Mouse (Mus musculus) limb, embryonic 13.5 days (tissue): ENCODE measurements around the gene Rmnd5a. TPM values are rescaled to one million over a fixed set of nuclear protein-coding genes. Genes with fewer than 3 reads are reported as not detected.

Experiments
- ATAC-seq: fragments of 200-750 bp; cut with Nextera tagmentation; 2 replicates; pipeline ENCODE4 v1.8.0; 2017; ENCODE audit warnings: low read depth, moderate number of reproducible peaks, moderate TSS enrichment; ENCODE audit not compliant: low FRiP score
- H3K27ac ChIP-seq: fragments of 300-500 bp; sonication (generic); 2 replicates; pipeline ENCODE4 v1.5.1; 2015; ENCODE audit warnings: inconsistent platforms, mild to moderate bottlenecking, moderate library complexity
- H3K27me3 ChIP-seq: fragments of 300-500 bp; sonication (generic); 2 replicates; pipeline ENCODE4 v1.6.1; 2015; ENCODE audit warnings: mild to moderate bottlenecking, inconsistent platforms
- H3K36me3 ChIP-seq: fragments of 300-500 bp; sonication (generic); 2 replicates; pipeline ENCODE4 v1.6.1; 2015; ENCODE audit warnings: inconsistent platforms, mild to moderate bottlenecking, moderate library complexity
- H3K4me1 ChIP-seq: fragments of 300-500 bp; sonication (generic); 2 replicates; pipeline ENCODE4 v1.6.1; 2015; ENCODE audit warnings: inconsistent platforms
- H3K4me2 ChIP-seq: fragments of 300-500 bp; sonication (generic); replicated peaks from 2 replicates; pipeline ENCODE4 v1.6.1; 2015; ENCODE audit warnings: inconsistent platforms, mild to moderate bottlenecking, moderate library complexity
- H3K4me3 ChIP-seq: fragments of 300-500 bp; sonication (generic); 2 replicates; pipeline ENCODE4 v1.5.1; 2015; ENCODE audit warnings: moderate library complexity, mild to moderate bottlenecking, inconsistent platforms
- H3K9ac ChIP-seq: fragments of 300-500 bp; sonication (generic); 2 replicates; pipeline ENCODE4 v1.6.1; 2015; ENCODE audit warnings: mild to moderate bottlenecking, inconsistent platforms
- H3K9me3 ChIP-seq: fragments of 300-500 bp; sonication (generic); 2 replicates; pipeline ENCODE4 v1.6.1; 2016; ENCODE audit warnings: inconsistent platforms
- WGBS: fragments of 180-500 bp; shearing (Covaris S2); methylation state at CpG from one replicate; pipeline ENCODE4 v1.1.7; 2015; 5-methylcytosine and 5-hydroxymethylcytosine counted together
- polyA plus RNA-seq: library from polyadenylated mRNA; unstranded; fragments of >200 nt; fragmentation: Nextera tagmentation; extraction: Ambion mirVana; gene quantifications from 2 replicates; pipeline ENCODE4 v1.2.1, GENCODE M21; 2015

Rmnd5a gene
- polyA plus RNA-seq, 1 experiment from 2014 or later, result 12.5 TPM

DNA sequence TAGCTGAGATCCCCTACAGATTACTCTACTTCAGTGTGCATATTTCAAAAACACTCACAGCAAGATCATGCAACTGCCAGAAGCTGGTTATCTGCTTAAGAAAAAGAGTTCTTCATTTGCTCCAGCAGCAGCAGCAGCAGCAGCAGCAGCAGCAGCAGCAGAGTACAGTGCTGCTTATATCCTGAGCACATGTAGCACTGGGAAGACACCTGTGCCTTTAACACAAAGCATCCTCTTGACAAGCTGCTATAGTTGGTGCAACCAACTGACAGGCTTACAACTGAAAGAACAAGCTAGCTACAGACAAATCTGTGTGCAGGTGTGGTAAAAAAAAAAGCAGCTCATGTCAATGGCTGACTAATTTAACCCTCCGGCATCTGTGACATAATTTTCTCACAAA is 44.4 kb downstream of the Rmnd5a start:
- Histone ChIP-seq H3K9ac (no peak overlapping the region), H3K4me2 (no peak overlapping the region), H3K9me3 (no peaks in the 10 kb centered on the region), H3K4me1 (no peaks in the 10 kb centered on the region), H3K27me3 (no peaks in the 10 kb centered on the region), H3K27ac (no peak overlapping the region), H3K4me3 (no peak overlapping the region), H3K36me3 (peaks cover 48% of the 10 kb centered on the region)
- ATAC-seq, result no peak
- 86% methylated on average over 1 of the region's 1 CpGs for WGBS

DNA sequence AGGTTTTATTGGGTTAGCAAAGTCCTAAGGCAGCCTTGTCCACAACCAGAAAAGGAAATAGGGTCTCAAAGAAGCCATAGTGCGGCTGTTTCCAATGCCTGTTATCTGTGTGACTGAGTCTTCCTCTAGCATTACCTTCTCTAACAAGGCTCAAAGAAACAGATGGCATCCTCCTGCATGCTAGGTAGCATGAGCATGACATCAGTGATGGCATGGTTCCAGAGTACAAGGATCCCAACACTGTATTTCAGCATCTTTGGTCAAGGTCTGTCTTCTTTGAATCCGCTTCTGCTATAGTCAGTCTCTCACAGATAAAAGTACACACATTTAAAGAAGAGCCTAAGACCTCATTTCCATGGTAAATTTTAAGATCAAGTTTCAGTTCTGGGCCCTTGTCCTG is 49.9 kb downstream of the Rmnd5a start:
- no peak overlapping the region for H3K4me3 ChIP-seq
- no peaks in the 10 kb centered on the region for H3K9me3 ChIP-seq
- H3K27me3 ChIP-seq, result no peaks in the 10 kb centered on the region
- no peak overlapping the region for H3K4me2 ChIP-seq
- no peak for ATAC-seq
- H3K4me1 ChIP-seq, result no peaks in the 10 kb centered on the region
- WGBS, result 86% methylated on average over 2 of the region's 2 CpGs
- peaks cover 52% of the 10 kb centered on the region for H3K36me3 ChIP-seq
- no peak overlapping the region for H3K9ac ChIP-seq
- H3K27ac ChIP-seq, result no peak overlapping the region

DNA sequence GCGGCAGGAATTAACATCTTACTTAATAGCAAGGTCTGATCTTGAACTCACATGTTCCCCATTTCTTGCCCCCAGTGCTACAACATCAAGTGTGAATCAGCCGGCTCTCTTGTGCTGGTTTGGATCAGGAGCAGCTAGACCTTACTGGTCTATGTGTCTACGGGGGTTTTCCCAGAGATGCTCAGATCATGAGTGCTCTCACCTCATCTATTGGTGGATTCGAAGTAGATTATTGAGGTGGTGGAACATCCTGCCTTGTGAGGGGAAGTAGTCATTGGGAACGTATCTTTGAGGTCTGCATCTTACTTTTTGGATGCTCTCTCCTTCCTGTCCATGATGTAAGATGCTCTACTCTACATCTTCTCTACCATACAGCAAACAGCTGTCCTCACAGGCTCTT is 58.8 kb downstream of the Rmnd5a start:
- WGBS, result 89% methylated on average over 5 of the region's 5 CpGs
- no peak for ATAC-seq

DNA sequence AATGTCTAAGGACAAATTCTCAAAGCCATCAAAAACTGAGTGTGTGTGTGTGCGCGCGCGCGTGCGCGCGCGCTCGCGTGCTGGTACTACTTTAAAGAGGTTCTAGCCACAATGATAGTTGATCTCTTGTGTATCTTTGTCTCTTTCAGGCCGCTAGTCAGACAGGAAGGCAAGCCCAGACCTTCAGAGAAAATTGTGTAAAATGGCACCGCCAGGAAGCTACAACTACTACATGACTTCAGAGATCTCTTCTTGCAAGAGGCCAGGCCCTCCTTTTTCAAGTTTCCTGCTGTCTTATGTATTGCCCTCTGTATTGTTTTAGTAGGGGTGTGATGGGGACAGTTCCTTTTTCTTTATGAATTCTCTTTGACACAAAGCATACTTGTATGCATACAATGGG is 63.7 kb downstream of the Rmnd5a start:
- no peak overlapping the region for H3K27ac ChIP-seq
- 96% methylated on average over 13 of the region's 13 CpGs for WGBS
- no peaks in the 10 kb centered on the region for H3K36me3 ChIP-seq
- no peaks in the 10 kb centered on the region for H3K9me3 ChIP-seq
- no peaks in the 10 kb centered on the region for H3K27me3 ChIP-seq
- no peak overlapping the region for H3K9ac ChIP-seq
- no peak overlapping the region for H3K4me2 ChIP-seq
- no peak for ATAC-seq
- no peaks in the 10 kb centered on the region for H3K4me1 ChIP-seq
- no peak overlapping the region for H3K4me3 ChIP-seq

More for the DNA sequence above, 58.8 kb downstream of the Rmnd5a start:
- Histone ChIP-seq H3K4me1 (no peaks in the 10 kb centered on the region), H3K27me3 (no peaks in the 10 kb centered on the region), H3K4me2 (no peak overlapping the region), H3K9me3 (no peaks in the 10 kb centered on the region), H3K36me3 (no peaks in the 10 kb centered on the region), H3K27ac (no peak overlapping the region), H3K9ac (no peak overlapping the region), H3K4me3 (no peak overlapping the region)

DNA sequence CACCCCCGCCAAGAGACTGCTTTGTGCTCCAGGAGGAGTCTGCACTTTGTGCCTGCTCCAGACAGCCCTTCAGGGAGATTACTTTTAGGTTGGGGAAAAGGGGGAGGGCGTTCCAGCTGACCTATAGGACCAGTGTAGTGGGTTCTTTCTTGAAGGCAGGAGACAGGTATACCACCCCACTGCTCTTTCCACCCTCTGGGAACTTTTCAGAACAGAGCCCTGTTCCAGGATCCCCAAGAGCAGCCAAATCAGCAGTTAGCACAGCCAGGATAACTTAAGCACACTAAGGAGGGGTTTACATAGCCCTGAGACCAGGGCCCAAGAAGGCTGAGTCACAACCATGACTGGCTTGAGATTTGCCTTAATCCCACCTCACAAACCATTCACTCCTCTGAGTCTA is 65.5 kb downstream of the Rmnd5a start:
- no peak overlapping the region for H3K9ac ChIP-seq
- no peak overlapping the region for H3K4me3 ChIP-seq
- no peaks in the 10 kb centered on the region for H3K36me3 ChIP-seq
- no peak for ATAC-seq
- no peak overlapping the region for H3K4me2 ChIP-seq
- H3K9me3 ChIP-seq, result no peaks in the 10 kb centered on the region
- H3K27ac ChIP-seq, result no peak overlapping the region
- no peaks in the 10 kb centered on the region for H3K4me1 ChIP-seq
- H3K27me3 ChIP-seq, result no peaks in the 10 kb centered on the region
- WGBS, result 65% methylated on average over 2 of the region's 2 CpGs

DNA sequence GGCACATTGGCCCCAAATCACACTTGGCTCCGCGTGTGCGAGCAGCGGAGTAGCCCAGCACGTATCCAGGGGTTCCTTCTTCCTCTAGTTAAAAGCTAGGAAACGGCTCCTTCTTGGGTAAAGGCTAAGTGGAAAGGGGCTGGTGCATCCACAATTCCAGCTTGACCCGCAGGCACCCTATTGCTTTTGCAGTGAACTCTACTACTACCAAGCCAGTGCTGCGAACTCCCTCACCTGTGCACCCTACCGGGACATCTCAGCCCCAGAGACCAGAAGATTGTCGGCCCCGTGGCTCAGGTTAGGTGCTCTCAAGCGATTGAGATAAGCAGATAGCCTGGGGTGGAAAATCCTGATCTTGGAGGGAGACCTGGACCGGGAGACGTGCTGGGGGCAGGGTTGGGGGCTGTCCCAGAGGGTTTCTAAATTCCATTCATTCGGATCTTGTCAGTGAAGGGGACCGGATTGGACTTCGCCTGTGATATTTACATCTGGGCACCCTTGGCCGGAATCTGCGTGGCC is 66.1 kb downstream of the Rmnd5a start:
- Histone ChIP-seq H3K9me3 (no peaks in the 10 kb centered on the region), H3K4me1 (no peaks in the 10 kb centered on the region), H3K36me3 (no peaks in the 10 kb centered on the region), H3K27ac (no peak overlapping the region), H3K4me2 (no peak overlapping the region), H3K27me3 (no peaks in the 10 kb centered on the region), H3K9ac (no peak overlapping the region), H3K4me3 (no peak overlapping the region)
- ATAC-seq, result no peak
- 89% methylated on average over 19 of the region's 19 CpGs for WGBS

DNA sequence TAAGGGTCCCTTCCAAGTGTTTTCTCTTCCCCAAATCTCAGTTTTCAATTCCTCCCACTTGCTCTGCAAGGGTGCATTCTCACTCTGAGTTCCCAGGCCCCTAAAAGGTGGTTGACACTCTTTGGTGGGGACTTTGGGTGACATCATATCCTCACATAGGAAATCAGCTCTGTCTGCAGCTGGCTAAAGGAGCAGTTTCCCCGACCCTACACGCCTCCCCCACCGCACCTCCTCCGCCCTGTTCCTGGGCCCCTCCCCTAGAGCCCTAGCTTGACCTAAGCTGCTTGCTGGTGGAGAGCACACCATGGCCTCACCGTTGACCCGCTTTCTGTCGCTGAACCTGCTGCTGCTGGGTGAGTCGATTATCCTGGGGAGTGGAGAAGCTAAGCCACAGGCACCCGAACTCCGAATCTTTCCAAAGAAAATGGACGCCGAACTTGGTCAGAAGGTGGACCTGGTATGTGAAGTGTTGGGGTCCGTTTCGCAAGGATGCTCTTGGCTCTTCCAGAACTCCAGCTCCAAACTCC is 67.1 kb downstream of the Rmnd5a start, which contains the start of gene Cd8a:
Gene Cd8a, plus strand, starts transcription at position 179 of the 527 bp plus-strand sequence.
- H3K36me3 ChIP-seq, result no peaks in the 10 kb centered on the region
- H3K9me3 ChIP-seq, result no peaks in the 10 kb centered on the region
- no peaks in the 10 kb centered on the region for H3K27me3 ChIP-seq
- 75% methylated on average over 14 of the region's 14 CpGs for WGBS
- H3K4me3 ChIP-seq, result no peak within 1 kb of the TSS
- H3K9ac ChIP-seq, result no peak within 1 kb of the TSS
- no peaks in the 10 kb centered on the region for H3K4me1 ChIP-seq
- no peak within 1 kb of the TSS for H3K27ac ChIP-seq
- ATAC-seq, result no peak
- no peak within 1 kb of the TSS for H3K4me2 ChIP-seq

DNA sequence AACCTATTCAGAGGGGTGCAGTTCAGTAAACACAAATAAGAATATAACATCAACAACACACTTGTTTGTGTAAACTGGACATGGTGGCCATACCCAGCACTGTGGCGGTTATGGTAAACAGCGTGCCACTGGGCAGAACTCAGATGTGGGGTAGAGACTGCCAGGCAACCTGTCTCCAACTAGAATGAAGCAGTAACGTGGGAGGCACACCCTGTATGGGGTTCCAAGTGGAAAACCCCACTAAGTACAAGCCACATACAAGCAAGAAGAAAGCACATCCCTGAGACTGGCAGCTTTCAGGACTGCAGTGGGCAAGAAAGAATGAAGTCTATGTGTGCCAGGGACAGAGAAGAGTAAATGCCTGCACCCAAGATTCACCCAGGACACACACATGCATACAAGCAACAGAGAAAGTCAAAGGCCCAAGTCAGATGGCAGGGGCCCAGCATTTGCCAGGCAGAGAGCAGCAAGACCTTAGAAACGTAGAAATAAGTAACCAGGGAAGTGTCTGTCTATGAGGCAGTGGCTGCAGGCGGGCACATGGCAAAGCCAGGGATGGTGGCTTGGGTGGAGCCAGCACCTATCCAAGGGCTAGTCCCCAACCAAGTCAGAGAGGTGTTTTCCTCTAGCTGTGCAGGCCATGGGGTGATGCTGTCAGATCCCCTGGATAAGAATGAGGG is 68.3 kb downstream of the Rmnd5a start:
- whole genome bisulfite sequencing, result 86% methylated on average over 5 of the region's 5 CpGs
- Histone ChIP-seq H3K27ac (no peak overlapping the region), H3K9me3 (no peaks in the 10 kb centered on the region), H3K9ac (no peak overlapping the region), H3K4me3 (no peak overlapping the region), H3K27me3 (no peaks in the 10 kb centered on the region), H3K4me2 (no peak overlapping the region), H3K36me3 (no peaks in the 10 kb centered on the region), H3K4me1 (no peaks in the 10 kb centered on the region)
- no peak for ATAC-seq

DNA sequence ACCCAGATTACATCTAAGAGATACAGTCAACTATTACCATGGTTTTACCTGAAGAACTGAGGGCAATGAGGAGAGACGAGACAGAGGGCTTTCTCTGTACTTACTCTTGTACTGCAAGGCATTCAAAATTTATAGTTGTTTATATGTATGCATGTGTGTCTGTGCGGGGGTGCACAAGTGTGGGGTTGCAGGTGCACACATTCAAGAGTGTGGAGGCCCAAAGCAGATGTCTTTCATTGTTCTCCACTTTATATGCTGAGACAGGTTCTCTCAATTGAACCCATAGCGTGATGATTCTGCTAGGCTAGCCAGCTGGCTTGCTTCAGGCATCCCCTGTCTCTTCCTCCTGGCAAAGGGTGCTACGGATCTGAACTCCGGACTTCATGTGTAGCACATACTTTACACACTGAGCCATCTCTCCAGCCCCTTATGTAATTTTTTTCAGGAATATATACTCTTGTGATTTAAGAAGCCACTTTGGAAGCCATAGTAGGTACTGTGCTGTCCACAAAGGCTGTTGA is 69.3 kb downstream of the Rmnd5a start:
- Histone ChIP-seq H3K9me3 (no peaks in the 10 kb centered on the region), H3K4me1 (no peaks in the 10 kb centered on the region), H3K27me3 (no peaks in the 10 kb centered on the region), H3K4me3 (no peak overlapping the region), H3K27ac (no peak overlapping the region), H3K4me2 (no peak overlapping the region), H3K9ac (no peak overlapping the region), H3K36me3 (no peaks in the 10 kb centered on the region)
- no peak for ATAC-seq
- 88% methylated on average over 5 of the region's 5 CpGs for WGBS

DNA sequence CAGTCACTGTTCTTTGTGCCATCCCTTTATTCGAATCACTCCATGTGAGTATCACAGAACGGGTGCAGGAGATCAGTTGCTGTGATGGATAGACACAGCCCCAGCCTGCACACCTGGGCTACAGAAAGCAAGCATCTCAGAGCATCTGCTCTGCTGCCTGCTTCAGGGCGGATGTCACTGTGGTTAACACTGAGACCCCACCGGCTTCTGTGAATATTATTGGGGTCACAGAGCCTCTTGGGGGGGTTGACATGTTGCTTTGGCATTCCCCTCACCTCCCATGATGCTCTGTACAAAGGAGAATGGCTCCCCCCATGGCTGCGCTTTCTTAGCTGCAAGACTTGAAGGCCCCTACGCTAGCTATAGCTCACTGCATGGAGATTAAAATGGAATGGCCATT is 71.0 kb downstream of the Rmnd5a start:
- H3K9ac ChIP-seq, result no peak overlapping the region
- no peaks in the 10 kb centered on the region for H3K9me3 ChIP-seq
- H3K36me3 ChIP-seq, result no peaks in the 10 kb centered on the region
- no peak overlapping the region for H3K27ac ChIP-seq
- WGBS, result 90% methylated on average over 6 of the region's 6 CpGs
- H3K4me2 ChIP-seq, result no peak overlapping the region
- no peaks in the 10 kb centered on the region for H3K4me1 ChIP-seq
- no peak for ATAC-seq
- H3K4me3 ChIP-seq, result no peak overlapping the region
- H3K27me3 ChIP-seq, result no peaks in the 10 kb centered on the region

DNA sequence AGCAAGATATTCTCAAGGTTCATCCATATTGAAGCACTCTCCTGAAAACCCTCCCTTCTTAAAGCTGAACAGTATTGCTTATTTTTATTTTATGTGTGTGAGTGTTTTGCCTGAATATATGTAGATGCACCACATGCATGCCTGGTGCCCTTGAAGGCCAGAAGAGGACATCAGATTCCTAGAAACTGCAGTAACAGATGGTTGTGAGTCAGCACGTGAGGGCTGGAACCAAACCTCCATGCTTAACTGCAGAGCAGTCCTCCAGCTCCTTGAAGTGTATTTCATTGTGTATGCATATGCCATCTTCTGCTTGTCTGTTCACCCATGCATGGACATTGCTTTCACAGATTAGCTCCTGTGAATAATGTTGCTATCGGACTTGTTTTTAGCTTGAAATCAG is 76.4 kb downstream of the Rmnd5a start:
- Histone ChIP-seq H3K36me3 (no peaks in the 10 kb centered on the region), H3K4me2 (no peak overlapping the region), H3K4me3 (no peak overlapping the region), H3K9me3 (no peaks in the 10 kb centered on the region), H3K9ac (no peak overlapping the region), H3K4me1 (peaks cover 10% of the 10 kb centered on the region; the same call in 1 of the 2 replicates), H3K27me3 (no peaks in the 10 kb centered on the region), H3K27ac (no peak overlapping the region)
- WGBS, result 86% methylated on average over 2 of the region's 2 CpGs
- no peak for ATAC-seq

DNA sequence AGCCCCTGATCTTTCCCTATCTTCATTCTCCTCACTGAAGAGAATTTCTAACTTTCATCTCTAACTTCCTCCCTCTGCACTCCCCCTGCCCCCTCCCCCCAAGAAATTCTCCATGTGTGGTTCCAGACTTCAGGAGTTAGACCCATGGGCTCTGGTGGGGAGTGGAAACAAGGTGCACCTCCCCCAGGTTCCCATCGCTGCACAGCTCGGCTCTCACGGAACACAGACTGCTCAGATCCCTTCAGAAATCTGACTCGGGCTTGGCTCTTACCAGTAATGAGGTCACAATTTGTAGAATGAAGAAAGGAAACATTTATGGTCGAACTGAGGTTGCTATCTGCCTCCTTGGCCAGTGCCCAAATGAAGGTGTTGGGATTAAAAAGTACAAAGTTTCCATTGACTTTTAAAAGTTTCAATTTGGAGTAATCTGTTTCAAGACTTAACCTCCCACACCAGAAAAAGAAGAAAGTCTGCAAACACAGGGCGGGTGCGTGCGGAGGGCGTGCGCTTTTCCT is 79.2 kb downstream of the Rmnd5a start:
- H3K4me2 ChIP-seq, result peak overlapping the region; percentile 19

More for the DNA sequence above, 79.2 kb downstream of the Rmnd5a start:
- no peak overlapping the region for H3K9ac ChIP-seq
- peaks cover 10% of the 10 kb centered on the region; the same call in 1 of the 2 replicates for H3K4me1 ChIP-seq
- H3K9me3 ChIP-seq, result no peaks in the 10 kb centered on the region
- H3K4me3 ChIP-seq, result no peak overlapping the region
- H3K36me3 ChIP-seq, result no peaks in the 10 kb centered on the region
- H3K27ac ChIP-seq, result no peak overlapping the region; the same call in 1 of the 2 replicates
- ATAC-seq, result 0 out of 2 replicates have a peak, but pooled peaks have one; percentile 44
- 66% methylated on average over 10 of the region's 10 CpGs for WGBS
- H3K27me3 ChIP-seq, result no peaks in the 10 kb centered on the region
